Mouse (Mus musculus) retina, postnatal 1 day (tissue): ENCODE measurements at regions not wholly inside any gene's neighbourhood (a gene's known extent, or its start where the extent isn't known, plus 50 kb on each side); places are given as distances from the start of the nearest gene placed in this dataset.

Experiments used
- DNase-seq: peaks from one replicate; pipeline ENCODE4 v3.0.0-alpha.2; 2012

DNA sequence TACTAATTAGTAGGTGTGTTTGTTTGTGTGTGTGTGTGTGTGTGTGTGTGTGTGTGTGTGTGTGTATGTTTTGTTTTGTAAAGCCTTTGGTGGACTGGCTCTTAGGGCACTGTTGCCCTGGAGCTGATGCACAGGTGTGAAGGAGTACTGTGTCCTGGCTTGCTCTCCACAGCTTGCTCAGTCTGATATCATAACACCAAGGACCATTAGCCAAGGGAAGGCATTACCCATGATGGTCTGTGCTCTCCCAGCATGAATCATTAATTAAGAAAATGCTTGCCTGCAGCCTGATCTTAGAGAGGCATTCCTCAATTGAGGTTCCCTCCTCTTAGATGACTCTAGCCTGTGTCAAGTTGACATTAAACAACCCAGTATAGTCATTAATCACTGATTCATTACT is 54.7 kb downstream of the Spry2 start:
- no peak for DNase-seq

DNA sequence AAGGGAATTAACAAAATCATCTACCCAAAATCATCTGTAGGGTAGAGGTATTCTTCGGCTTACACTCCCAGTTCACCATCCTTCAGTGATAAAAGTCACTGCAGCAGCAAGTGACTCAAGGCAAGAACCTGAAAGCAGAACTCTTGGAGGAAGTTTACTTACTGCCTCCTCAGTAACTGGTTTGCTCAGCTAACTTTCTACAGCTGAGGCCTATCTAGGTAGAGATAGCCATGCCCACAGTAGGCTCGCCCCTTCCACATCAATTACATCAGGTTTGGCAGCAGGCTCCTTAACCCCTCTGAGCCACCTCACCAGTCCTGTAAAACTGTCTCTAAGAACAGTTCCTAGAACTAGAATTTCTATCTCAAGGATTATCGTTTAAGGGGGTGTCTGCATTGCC is 59.1 kb downstream of the Spry2 start:
- DNase-seq, result no peak

DNA sequence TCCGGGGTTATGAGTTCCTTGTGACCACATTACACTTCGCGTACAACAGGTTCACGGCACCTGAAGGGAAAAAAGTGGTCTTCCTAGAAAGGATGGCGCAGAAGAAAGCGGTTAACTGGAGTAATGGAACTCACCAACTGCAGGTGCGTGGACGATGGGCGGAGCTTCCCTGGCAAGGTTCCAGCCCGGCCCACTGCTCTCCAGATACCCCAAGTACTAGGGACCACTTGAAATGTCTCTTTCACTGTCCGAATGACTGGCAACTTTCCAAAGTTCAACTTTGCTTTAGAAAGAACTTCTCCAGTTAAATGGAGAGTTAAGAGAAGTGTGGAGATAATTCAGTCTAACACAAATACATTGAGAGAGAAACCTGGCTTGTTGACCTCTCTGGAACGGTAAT is 65.9 kb downstream of the Spry2 start:
- DNase-seq, result no peak

DNA sequence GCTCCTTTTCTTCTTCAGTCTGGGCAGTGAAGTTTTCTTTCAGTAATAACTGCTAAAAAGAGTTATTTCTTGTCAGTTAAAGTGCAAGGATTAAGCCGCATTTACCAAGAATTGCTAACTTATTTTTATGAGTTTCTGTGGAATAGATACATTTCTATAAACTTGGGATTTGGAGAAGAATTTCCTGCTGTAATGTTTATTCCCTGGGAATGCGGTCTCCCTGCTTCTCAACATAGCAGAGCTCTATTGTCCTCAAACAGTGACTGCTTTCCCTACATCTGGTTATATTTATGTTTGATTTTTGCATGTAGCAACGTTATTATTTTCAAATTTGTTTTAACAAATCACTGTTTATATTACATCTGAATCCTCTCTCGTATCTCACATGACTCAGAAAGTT is 66.3 kb downstream of the Spry2 start:
- DNase-seq, result no peak

DNA sequence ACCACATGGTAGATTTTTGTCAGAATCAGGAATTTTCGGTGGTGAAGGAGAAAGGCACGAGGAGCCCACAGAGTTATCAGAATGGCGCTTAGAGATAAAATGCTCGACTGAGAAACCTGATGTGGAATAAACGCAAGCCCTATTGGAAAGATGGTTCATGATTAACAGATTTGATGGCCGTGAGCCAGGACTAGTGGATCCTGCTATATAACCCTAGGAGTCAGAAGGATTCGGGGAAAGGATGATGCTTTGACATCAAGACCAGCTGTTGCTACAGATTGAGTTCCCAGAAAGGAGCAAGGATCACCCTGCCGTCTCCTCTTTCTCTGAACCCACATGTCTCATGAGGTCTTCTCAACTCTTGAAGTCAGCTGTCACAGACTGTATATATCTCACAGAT is 73.5 kb downstream of the Spry2 start:
- DNase-seq, result no peak

DNA sequence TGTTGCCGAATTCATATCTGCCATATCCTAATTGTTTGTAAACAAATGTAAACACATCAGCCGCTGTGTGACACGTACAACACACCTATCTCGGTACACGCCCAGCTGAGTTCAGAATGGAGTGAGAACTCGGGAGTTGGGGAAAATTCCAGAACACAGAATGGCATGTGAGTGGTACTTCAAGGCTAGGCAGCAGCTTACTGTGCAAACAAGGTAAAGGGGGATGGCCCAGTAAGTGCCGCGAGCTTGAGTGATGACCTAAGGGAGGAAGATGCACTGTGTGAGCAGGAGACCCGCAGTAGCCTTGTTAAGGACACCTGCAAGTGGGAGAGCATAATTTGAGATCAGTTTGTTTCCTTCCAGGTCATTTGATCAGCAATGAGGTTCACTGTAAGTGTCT is 74.0 kb downstream of the Spry2 start:
- no peak for DNase-seq

DNA sequence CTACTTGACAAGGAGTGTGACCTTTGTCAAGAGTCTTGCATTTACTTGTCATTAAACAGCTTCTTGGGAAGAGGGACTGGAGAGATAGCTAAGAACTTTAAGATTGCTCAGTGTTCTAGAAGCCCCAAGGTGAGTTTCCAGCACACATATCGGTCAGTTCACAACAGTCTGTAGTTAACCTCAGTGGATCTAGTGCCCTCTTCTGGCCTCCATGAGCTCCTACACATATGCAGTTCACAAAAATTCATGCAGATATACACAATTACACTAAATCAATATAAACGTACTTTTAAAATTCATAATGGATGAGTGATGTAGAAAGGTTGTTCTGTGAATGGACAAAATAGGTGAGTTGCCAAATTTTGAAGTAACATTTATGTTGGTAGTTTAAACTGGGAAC is 77.1 kb downstream of the Spry2 start:
- no peak for DNase-seq

DNA sequence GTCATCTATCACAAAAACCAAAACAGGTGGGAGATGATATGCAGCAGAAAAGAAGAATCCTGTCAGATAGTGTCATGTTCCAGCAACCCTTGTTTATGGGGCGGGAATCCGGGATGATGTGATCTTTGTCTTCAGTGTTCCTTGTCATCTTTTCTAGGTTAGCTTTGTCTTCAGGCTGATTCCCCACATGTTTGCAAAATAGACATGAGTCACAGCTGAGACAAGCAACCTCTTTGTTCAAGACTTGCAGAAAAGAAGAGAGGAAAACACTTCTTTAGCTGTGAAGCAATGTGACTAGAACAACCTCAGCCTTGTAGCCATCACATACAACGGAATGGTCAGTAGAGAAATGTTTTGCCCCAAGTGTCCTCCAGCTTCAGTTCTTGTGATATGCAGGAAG is 77.8 kb downstream of the Spry2 start:
- no peak for DNase-seq

DNA sequence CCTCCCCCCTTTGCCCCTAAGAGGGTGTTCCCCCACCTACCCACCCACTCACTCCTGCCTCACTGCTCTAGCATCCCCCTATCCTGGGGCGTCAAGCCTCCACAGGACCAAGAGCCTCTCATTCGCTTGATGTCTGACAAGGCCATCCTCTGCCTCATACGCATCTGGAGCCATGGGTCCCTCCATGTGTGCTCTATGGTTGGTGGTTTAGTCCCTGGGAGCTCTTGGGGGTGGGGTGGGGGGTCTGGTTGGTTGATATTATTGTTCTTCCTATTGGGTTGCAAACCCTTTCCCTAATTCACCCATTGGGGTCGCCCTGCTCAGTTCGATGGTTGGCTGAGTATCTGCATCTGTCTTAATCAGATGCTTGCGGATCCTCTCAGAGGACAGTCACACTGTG is 79.1 kb downstream of the Spry2 start:
- no peak for DNase-seq

DNA sequence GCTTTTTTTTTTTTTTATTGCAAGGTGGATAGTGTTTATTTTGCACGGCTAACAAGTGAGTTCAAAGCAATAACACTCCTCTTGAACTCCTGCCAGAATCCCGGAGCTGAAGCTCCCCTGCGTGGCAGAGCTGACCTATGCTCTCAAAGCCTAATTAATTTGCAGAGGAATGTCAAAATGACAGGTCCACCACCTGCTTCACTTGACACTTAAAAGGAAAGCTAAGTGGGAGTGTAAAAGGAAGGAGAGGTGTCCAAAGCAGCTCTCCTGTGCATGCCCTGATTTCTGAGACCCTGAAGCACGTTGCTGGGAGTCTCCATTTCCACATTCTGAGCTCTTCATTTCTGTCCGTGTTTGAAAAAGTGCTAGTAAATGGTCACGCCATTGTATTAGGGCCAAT is 80.8 kb downstream of the Spry2 start:
- peak; percentile 63 for DNase-seq

DNA sequence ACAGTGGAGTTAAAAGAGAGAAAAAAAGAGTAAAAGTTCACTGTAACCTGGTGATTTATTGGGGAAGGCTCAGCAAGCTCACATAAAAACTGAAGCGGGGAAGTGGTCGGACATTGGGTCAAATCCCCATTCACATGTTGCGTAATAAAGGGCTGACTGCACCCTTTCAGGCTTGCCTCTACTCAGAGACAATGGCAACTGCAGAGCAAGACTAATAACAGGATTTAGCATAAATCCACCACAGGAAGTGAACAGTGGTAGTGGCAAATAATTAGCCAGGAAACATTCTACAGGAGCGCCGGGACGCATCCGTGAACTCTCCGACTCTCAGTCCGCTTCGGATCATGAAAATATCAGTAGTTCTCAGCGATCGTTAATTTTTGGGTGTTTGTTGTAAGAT is 81.3 kb downstream of the Spry2 start:
- DNase-seq, result peak; percentile 62

DNA sequence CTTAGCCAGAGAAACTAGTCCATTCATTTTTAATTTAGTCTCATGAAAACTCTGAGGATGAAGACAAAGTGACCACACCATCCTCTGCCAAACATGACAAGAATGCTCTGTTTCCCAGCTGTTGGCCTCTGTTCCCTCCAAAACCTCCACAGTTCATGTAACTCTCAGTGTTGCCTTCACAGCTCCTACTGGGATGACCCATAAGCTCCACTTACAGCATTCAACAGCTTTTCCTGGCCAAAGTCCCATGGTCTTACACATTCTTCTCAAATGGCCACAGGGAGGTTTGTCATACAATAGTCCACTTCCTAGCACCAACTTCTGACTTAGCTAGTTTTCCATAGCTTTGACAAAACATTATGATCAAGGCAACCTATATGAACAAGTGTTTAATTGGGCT is 83.0 kb downstream of the Spry2 start:
- DNase-seq, result no peak

DNA sequence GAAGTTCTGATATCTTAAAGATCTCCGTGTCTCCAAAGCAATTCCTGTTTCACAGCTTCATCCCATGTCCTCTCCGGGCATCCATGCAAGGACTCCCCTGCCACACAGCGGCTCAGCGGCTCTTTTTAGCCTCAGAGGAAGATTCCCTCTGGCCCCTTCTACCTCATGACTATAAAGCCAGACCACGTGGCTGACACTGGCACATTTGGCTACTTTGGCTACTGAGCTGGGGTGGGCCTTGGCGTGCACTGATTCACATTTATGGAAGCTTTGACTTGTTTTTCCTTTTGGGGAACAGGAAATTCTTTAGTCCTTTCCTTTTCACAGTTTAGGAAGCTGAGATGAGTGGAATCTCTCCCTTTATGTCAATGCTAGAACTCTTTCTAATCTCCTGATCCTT is 83.5 kb downstream of the Spry2 start:
- DNase-seq, result no peak

DNA sequence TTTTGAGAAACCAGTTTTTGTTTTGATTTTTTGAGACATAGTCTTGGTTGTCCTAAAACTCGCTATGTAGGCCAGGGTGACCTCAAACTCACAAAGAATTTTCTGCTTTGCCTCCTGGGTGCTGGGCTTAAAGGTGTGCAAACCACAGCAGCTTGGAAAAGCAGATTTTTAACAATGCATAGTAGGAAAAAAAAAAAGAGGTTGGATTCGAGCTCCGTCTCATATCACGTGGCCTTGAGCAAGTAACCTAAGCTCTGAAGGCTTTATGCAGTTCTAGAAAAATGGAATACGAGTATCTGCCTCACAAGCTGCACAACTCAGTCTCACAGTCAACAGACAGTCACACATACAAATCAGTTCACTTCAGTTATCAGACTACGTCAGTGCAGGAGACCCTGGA is 90.9 kb downstream of the Spry2 start:
- DNase-seq, result no peak

DNA sequence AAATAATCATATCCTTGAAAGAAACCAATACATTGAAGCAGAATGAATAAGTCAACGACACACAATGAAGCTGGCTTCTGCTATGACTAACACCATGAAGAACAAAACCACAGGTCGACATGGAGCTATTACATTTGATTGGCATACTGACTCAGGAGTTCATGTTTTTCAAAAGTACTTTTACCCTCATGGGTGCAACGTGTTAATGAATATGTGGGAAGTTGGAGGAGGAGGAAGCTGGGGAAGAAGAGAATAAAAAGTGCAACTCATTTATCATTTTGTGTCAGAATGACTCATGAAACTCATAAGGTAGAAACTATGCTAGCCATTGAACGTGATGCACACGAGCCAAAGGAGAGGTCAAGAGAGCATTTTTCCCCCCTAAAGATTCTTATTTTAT is 91.3 kb downstream of the Spry2 start:
- DNase-seq, result no peak

DNA sequence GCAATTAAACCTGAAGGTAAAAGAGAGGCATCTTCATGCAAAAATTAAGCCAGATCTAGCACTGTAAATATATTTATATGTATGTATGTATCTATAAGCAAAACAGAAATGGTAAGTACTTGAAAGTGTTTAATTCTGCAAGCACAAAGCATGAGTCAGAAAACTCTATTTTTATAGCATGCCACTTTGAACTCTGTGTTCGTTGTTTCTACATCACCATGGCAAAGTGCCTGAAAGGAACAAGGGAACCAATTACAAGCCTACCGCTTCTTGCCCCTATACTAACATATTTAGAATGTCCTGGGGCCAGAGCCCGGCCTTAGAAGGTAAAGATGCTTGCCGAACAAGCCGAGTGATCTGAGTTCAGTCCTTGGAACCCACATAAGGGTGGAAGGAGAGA is 91.9 kb downstream of the Spry2 start:
- DNase-seq, result no peak

DNA sequence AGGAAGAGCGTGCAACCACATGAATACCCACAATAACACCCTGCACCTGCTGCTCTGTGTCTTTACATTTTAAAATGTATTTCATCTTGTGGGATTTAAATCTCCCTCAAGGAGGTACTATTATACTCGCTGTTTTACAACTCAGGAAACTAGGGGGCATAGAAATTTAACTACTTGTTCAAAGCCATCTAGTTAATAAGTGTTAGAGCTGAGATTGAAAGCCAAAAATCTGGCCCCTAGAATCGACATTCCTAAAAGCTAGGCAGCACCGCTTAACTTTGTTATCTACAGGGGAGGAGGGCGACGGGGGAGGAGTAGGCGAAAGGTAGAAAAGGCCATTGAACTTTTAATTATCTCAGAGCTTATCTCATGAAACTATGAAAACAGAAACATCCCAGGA is 93.3 kb downstream of the Spry2 start:
- DNase-seq, result no peak

DNA sequence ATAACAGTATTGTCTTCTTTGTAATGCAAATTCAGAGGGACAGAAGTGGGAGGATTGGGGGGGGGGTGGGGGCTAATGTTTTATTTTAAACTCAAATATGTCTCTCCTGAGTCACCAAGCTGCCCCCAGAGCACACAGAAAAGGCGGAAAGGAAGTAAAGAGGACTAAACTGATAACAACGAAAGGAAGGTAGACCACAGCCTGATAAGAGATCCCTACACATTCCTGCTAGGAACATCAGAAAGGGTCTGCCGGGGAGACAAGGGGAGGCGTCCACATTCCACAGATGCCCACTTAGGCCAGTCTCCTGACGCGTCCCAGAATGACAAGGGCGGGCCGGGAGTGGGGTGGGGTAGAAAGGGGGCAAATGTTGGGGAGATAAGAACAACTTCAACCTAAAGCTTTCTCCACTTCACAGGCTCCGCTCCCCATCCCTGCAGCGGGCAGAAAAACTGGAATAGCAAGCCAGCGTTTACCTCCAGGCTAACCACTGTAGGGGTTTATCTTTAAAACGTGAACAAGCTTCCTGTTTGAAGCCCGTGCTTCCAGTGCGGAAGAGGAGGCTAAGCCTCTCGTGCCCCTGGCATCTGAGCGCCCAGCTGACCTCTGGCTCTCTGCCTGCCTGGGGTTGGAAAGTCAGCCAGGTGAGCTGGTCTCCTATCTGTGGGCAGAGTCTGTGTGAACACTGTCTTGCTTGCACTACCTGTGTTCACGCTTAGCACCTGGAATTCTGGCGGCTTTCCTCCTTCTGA is 93.9 kb downstream of the Spry2 start:
- DNase-seq, result peak; percentile 28

DNA sequence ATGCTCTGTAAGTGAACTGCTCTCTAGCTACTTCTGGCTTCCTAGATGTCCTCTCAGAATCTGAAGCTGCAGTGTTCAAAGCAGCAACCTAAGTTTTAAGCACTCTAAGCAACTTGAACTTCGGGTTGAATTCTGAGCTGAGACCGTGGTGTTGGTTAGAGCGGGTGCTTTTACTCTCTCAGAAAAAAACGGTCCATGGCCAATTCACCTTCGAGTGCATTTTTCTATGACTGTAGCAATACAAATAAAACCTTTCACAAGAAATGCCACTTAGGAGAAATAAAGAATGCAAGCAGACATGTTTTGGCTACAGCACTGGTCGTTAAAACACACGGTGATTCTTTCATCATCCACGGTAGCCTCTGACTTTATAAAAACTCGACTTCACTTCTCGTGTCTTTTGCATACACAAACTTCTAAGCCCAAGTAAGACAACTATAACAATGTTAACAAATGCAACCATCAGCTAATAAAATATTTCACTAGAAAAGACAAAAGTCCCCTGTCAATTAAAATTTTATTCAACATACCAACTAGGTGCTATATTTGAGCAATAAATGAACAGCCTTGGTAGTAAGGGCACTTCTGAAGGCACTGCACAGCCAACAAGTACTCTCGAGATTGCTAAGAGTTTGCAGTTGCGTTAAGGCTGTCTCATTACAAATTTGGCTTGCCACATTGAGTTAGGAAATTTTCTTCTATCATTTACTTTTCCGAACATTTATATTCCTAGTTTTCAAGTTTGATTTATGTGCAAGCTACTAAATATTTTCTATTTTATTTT is 96.3 kb downstream of the Spry2 start:
- no peak for DNase-seq

DNA sequence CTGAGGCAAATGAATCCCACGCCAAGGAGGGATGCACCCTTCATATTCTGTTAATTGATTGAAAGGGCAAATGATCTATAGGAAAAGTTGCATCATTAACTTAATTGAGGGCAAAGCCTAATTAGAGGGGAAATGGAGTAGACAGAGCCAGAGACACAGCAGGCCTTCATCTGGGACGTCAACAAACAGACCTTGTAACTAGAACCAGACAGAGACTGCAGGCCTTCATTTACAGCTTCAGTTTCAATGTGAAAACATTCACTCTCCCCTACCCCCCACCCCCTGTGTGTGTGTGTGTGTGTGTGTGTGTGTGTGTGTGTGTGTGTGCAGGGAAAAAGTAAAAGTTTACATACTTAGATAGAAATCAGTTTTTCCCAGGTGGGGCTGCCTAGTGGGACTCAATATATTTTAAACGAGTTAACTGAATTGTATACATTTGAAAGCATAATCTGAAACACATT is 97.2 kb downstream of the Spry2 start:
- peak; percentile 89 for DNase-seq

DNA sequence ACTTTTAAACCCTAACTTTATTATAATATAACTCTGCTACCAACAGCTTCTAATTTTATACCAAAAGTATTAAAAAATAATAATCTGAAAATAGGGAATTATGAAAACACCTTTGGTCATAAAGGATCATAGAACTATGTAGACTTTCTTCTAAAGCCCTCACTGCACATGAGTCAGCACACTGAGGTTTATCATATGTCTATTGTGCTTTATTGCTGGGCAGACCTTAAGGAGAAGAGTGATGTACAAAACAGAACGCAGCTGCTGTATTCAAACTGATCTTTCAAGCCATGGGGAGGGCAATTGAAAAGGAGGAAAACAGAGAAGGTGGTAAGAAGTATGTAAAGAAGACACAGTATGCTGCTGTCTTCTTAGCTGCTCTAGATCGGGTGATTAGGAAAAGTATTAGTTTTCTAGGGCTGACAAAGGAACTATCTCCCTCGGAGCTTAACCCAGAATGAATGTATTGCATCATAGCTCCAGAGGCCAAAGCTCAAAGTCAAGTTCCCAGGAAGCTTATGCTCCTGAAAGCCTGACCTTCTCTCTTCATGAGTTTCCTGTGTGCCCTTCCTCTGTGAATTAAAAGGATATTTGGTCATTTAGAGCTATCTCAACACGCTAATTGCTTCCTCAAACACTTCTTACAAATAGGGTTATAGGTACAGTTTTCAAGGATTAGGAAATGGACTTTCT is 103.5 kb downstream of the Spry2 start:
- DNase-seq, result no peak

DNA sequence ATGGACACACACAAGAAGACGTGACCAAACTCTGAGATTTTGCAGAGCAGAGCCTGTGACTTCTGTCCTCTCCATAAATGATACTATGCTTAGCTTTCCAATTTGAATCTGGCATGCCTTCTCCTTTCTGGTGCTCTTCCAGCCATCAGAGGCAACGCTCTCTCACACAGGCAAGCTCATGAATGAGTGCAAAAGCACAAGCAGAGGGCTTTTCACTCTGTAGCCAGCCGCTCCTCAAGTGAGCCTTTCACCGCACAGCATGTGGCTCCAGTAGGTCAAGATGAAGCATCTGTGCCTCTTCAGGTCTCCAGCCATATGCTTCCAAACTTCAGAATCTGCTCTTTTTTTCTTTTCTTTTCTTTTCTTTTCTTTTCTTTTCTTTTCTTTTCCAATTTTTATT is 106.2 kb downstream of the Spry2 start:
- no peak for DNase-seq

DNA sequence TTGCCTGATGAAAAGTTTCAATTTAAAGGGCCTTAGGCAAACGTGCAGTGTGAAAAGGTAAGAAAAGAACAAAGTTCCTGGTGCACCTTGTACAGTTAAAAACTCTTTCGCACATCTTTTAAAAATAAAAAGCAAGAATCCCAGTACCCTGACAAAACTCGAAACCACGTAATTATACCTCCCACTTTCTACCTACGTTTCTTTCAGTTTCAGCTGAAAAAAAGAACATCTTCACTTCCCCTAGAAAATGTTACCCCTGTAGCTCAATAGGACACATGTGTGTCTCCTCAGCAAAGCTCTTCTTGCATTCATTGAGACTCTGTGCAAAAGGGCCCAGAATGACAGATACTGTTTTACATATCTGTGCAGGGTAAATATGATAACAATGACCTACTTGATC is 113.2 kb downstream of the Spry2 start:
- no peak for DNase-seq

DNA sequence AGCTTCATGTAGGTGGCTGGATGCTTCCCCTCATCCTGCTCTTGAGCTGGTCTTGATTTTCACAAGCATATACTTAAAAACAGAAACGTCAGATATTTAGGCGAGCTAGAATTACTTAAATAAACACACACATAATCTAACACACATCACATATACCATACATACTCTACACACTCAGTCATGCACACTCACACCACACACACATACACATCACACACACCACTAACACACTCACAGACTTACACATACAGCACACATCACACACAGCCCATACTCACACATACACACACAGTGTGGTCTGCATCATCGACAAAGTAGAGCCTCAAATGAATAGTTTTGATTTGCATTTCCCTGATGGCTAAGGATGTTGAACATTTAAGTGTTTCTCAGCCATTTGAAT is 116.9 kb downstream of the Spry2 start:
- no peak for DNase-seq
